Mouse (Mus musculus) lung, postnatal 10 days (tissue): ENCODE results near the gene Krit1.
"Not testable (repeated sequence)": the region's sequence is repeated elsewhere in the genome, so short reads cannot be mapped to it uniquely, and the experiment has no call there.

Experiments used
- DNase-seq: peaks from one replicate; pipeline ENCODE4 v3.0.0; 2021

The Krit1 gene

DNA sequence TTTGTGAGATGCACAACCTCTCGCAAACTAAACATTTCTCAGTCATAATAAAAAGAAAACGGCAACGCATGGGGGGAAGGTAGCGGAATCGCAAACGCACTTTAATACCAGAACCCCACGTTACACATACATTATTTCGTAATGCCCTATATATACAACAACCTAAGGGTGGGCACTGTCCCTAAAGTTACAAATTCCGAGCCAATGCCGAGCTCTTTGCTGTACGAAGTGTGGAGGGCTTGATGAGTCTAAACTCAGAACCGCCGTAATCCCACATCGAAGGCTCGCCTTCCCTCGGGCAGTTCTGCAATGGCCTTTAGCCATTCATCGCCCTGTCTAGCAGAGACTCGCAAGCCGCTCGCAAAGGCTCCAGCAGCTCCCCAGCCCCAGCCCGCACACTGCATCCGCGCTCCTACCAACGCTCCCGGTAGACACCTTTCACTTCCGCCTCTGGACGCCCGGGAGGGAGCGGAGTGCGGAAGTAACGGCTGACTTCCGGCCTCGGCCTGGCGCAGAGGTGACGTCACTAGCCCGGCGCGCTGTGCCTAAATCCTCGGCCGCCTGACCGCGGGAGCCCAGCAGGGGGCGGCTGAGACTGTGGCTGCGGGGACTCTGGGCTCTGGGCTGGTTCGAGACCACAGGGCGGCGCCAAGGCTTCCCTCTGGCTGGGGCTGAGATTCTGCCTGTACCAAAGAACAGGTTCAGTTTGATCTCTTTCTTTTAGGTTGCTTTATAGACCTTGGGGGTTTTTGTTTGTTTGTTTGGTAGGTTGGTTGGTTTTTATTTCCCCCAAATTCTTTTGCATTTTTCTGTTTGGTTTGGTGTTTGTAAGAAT lies 90.7 kb downstream of the Krit1 start, which contains the start of gene Mterf1a:
Gene Mterf1a, minus strand, starts transcription at position 475 of the 835 bp plus-strand sequence.
- DNase-seq = peak; percentile 20

DNA sequence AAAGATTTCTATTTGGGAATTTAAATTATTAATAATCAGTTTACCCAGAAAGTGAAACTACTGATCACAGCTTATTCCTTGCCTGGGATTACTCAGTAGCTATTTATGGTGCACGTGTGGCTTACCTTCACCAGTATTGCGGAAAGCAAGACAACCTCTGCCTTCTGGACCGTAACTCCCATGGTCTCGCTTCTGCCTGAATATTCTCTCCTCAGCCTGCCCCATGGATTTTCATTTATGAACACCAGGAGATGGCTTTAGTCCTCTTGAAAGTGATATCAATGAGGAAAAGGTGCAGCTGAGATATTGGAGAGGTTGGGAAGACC lies 91.3 kb downstream of the Krit1 start:
- DNase-seq = not testable (repeated sequence)
